Mouse (Mus musculus): ENCODE results near the gene Arrdc2.

GRCm38 (mm10) chr8:70807304-70807703 lies 32.2 kb downstream of the Arrdc2 start:
- TF ChIP-seq POLR2A (IDR thresholded peaks at IDR 0.05; ENCODE audit: insufficient read depth, low read length) (no peak), CTCF (IDR thresholded peaks at IDR 0.05; ENCODE audit: low read depth, low read length) (no peak), EP300 (IDR thresholded peaks at IDR 0.05; ENCODE audit: insufficient read depth, low read depth, low read length) (no peak)

Measured in ES-Bruce4 (cell line).